Mouse (Mus musculus): ENCODE data around the gene Gzf1. TPM values are rescaled to one million over a fixed set of nuclear protein-coding genes. Genes with fewer than 3 reads are reported as not detected.

Gene Gzf1
- total and polyA plus RNA-seq, 2 experiments from 2014 or later, result 15.0 to 21.8 TPM

- DNase-seq (no peak), ATAC-seq (no peak)
- no peak overlapping the region for H3K27ac ChIP-seq (ENCODE audit: low read depth, low read length)
- peaks cover 49% of the 10 kb centered on the region for H3K36me3 ChIP-seq (ENCODE audit: insufficient read depth)
- no peak overlapping the region for H3K9ac ChIP-seq
- no peak overlapping the region for H3K4me3 ChIP-seq (ENCODE audit: low read depth, low read length)
- WGBS, result 98% methylated on average over 2 of the region's 2 CpGs
- TF ChIP-seq CTCF (IDR thresholded peaks at IDR 0.05; ENCODE audit: low read depth), result no peak
- H3K4me1 ChIP-seq (ENCODE audit: insufficient read depth), result peaks cover 9% of the 10 kb centered on the region
- no peaks in the 10 kb centered on the region for H3K9me3 ChIP-seq (ENCODE audit: low read length)
- no peaks in the 10 kb centered on the region for H3K27me3 ChIP-seq (ENCODE audit: insufficient read depth, low read length)
- H3K4me2 ChIP-seq (ENCODE audit: low read depth), result no peak overlapping the region
Observed at GRCm38 (mm10) chr2:148684972-148685371, 4.1 kb downstream of the Gzf1 start.

GRCm38 (mm10) chr2:148685709-148686108 lies 4.9 kb downstream of the Gzf1 start:
- DNase-seq (no peak), ATAC-seq (no peak)
- Histone ChIP-seq H3K27me3 (ENCODE audit: insufficient read depth, low read length) (no peaks in the 10 kb centered on the region), H3K9me3 (ENCODE audit: low read length) (no peaks in the 10 kb centered on the region), H3K9ac (no peak overlapping the region), H3K4me2 (ENCODE audit: low read depth) (no peak overlapping the region), H3K36me3 (ENCODE audit: insufficient read depth) (peaks cover 56% of the 10 kb centered on the region), H3K4me1 (ENCODE audit: insufficient read depth) (peaks cover 9% of the 10 kb centered on the region), H3K4me3 (ENCODE audit: low read depth, low read length) (no peak overlapping the region), H3K27ac (ENCODE audit: low read depth, low read length) (no peak overlapping the region)
- 89% methylated on average over 3 of the region's 3 CpGs for WGBS
- no peak for TF ChIP-seq CTCF (IDR thresholded peaks at IDR 0.05; ENCODE audit: low read depth)

- H3K27me3 ChIP-seq (ENCODE audit: insufficient read depth, low read length), result no peaks in the 10 kb centered on the region
- ATAC-seq (no peak), DNase-seq (no peak)
- no peak overlapping the region for H3K9ac ChIP-seq
- TF ChIP-seq CTCF (IDR thresholded peaks at IDR 0.05; ENCODE audit: low read depth), result no peak
- no peak overlapping the region for H3K4me3 ChIP-seq (ENCODE audit: low read depth, low read length)
- H3K27ac ChIP-seq (ENCODE audit: low read depth, low read length), result no peak overlapping the region
- H3K4me2 ChIP-seq (ENCODE audit: low read depth), result no peak overlapping the region
- peaks cover 67% of the 10 kb centered on the region for H3K36me3 ChIP-seq (ENCODE audit: insufficient read depth)
- H3K9me3 ChIP-seq (ENCODE audit: low read length), result no peaks in the 10 kb centered on the region
- peaks cover 6% of the 10 kb centered on the region for H3K4me1 ChIP-seq (ENCODE audit: insufficient read depth)
- WGBS, result 87% methylated on average over 1 of the region's 1 CpGs
Observed at GRCm38 (mm10) chr2:148686862-148687261, 6.0 kb downstream of the Gzf1 start.

- H3K4me3 ChIP-seq (ENCODE audit: low read depth, low read length), result no peak overlapping the region
- no peak overlapping the region for H3K4me2 ChIP-seq (ENCODE audit: low read depth)
- WGBS, result 96% methylated on average over 5 of the region's 5 CpGs
- no peak for ATAC-seq
- H3K36me3 ChIP-seq (ENCODE audit: insufficient read depth), result peaks cover 68% of the 10 kb centered on the region
- no peaks in the 10 kb centered on the region for H3K9me3 ChIP-seq (ENCODE audit: low read length)
- H3K9ac ChIP-seq, result no peak overlapping the region
- no peak overlapping the region for H3K27ac ChIP-seq (ENCODE audit: low read depth, low read length)
- H3K4me1 ChIP-seq (ENCODE audit: insufficient read depth), result no peaks in the 10 kb centered on the region
- H3K27me3 ChIP-seq (ENCODE audit: insufficient read depth, low read length), result no peaks in the 10 kb centered on the region
- no peak for DNase-seq
- TF ChIP-seq CTCF (IDR thresholded peaks at IDR 0.05; ENCODE audit: low read depth), result no peak
Observed at GRCm38 (mm10) chr2:148687971-148688370, 7.1 kb downstream of the Gzf1 start.

- Histone ChIP-seq H3K27me3 (ENCODE audit: insufficient read depth, low read length) (no peaks in the 10 kb centered on the region), H3K4me1 (ENCODE audit: insufficient read depth) (no peaks in the 10 kb centered on the region), H3K36me3 (ENCODE audit: insufficient read depth) (peaks cover 70% of the 10 kb centered on the region), H3K4me2 (ENCODE audit: low read depth) (no peak overlapping the region), H3K9me3 (ENCODE audit: low read length) (no peaks in the 10 kb centered on the region), H3K9ac (no peak overlapping the region), H3K4me3 (ENCODE audit: low read depth, low read length) (no peak overlapping the region), H3K27ac (ENCODE audit: low read depth, low read length) (no peak overlapping the region)
- no peak for TF ChIP-seq CTCF (IDR thresholded peaks at IDR 0.05; ENCODE audit: low read depth)
- ATAC-seq, result no peak
- 96% methylated on average over 6 of the region's 6 CpGs for WGBS
- DNase-seq, result no peak
Observed at GRCm38 (mm10) chr2:148689444-148690140, 8.8 kb downstream of the Gzf1 start.

GRCm38 (mm10) chr2:148690291-148690690 lies 9.5 kb downstream of the Gzf1 start:
- Histone ChIP-seq H3K27me3 (ENCODE audit: insufficient read depth, low read length) (no peaks in the 10 kb centered on the region), H3K4me3 (ENCODE audit: low read depth, low read length) (no peak overlapping the region), H3K4me2 (ENCODE audit: low read depth) (no peak overlapping the region), H3K9me3 (ENCODE audit: low read length) (no peaks in the 10 kb centered on the region), H3K9ac (no peak overlapping the region), H3K4me1 (ENCODE audit: insufficient read depth) (no peaks in the 10 kb centered on the region), H3K27ac (ENCODE audit: low read depth, low read length) (no peak overlapping the region), H3K36me3 (ENCODE audit: insufficient read depth) (peaks cover 69% of the 10 kb centered on the region)
- ATAC-seq (no peak), DNase-seq (no peak)
- 94% methylated on average over 3 of the region's 3 CpGs for WGBS
- no peak for TF ChIP-seq CTCF (IDR thresholded peaks at IDR 0.05; ENCODE audit: low read depth)

GRCm38 (mm10) chr2:148690781-148691180 lies 10.0 kb downstream of the Gzf1 start:
- 95% methylated on average over 5 of the region's 5 CpGs for WGBS
- no peaks in the 10 kb centered on the region for H3K9me3 ChIP-seq (ENCODE audit: low read length)
- no peak overlapping the region for H3K9ac ChIP-seq
- no peak for TF ChIP-seq CTCF (IDR thresholded peaks at IDR 0.05; ENCODE audit: low read depth)
- H3K27ac ChIP-seq (ENCODE audit: low read depth, low read length), result no peak overlapping the region
- no peaks in the 10 kb centered on the region for H3K27me3 ChIP-seq (ENCODE audit: insufficient read depth, low read length)
- DNase-seq (no peak), ATAC-seq (no peak)
- H3K36me3 ChIP-seq (ENCODE audit: insufficient read depth), result peaks cover 70% of the 10 kb centered on the region
- H3K4me1 ChIP-seq (ENCODE audit: insufficient read depth), result no peaks in the 10 kb centered on the region
- H3K4me2 ChIP-seq (ENCODE audit: low read depth), result no peak overlapping the region
- H3K4me3 ChIP-seq (ENCODE audit: low read depth, low read length), result no peak overlapping the region
